Mouse (Mus musculus) Patski (cell line): ENCODE data around the gene Cnn2. TPM values are rescaled to one million over a fixed set of nuclear protein-coding genes. Genes with fewer than 3 reads are reported as not detected.

Experiments
- ATAC-seq: fragments of 100-300 bp; one replicate; pipeline ENCODE4 v1.8.0; 2021
- CTCF ChIA-PET: fragments of 350-600 bp; sonication (Branson Sonifier 250); formaldehyde crosslinking; loops from one replicate; lab custom pipeline; 2022; ENCODE audit warnings: inconsistent platforms; lab: Charles Lee
- POLR2A ChIA-PET: fragments of 350-600 bp; sonication (Branson Sonifier 250); formaldehyde crosslinking; loops from one replicate; lab custom pipeline; 2022; ENCODE audit warnings: antibody characterized with exemption, inconsistent platforms; lab: Charles Lee
- DNase-seq: peaks from one replicate; pipeline ENCODE4 v3.0.0-alpha.2; 2011; ENCODE audit warnings: low read depth, low spot score
- H3K27me3 ChIP-seq: fragments of 371-371 bp; one replicate; pipeline ENCODE4 v1.5.1; 2021
- CTCF ChIP-seq: fragments of 100-300 bp; IDR thresholded peaks from one replicate; pipeline ENCODE4 v1.5.1; 2021
- in situ Hi-C: fragments of 300-500 bp; cut with MboI; formaldehyde crosslinking; loops from 3 replicates; pipeline ENCODE4 v1.11.1; 2018; ENCODE audit warnings: low pct_unique_long_range_greater_than_20kb, mixed read lengths
- polyA plus RNA-seq: library from polyadenylated mRNA; unstranded; gene quantifications from one replicate; pipeline ENCODE4 v1.2.3, GENCODE M21; 2021

Gene Cnn2
- polyA plus RNA-seq, 1 experiment from 2014 or later, result 393 TPM

- POLR2A ChIA-PET, result interaction anchor here (0.5 to 1.6 kb wide), 12 partner anchors 8 to 179 kb away, joined by 3 to 6 read pairs (median 4); partner anchors contain the start of gene Cbarp
- DNase-seq (no peak), ATAC-seq (no peak)
- CTCF ChIA-PET, result interaction anchor here (0.9 to 3.9 kb wide), 11 partner anchors 27 to 180 kb away, joined by 3 to 46 read pairs (median 3); partner anchors contain the start of genes Cbarp, Cirbp and Wdr18
- no peaks in the 10 kb centered on the region for H3K27me3 ChIP-seq
- no peak for TF ChIP-seq CTCF
- in situ Hi-C loops, result loop anchor here (5.0 to 10.0 kb wide), 4 partner anchors 86 to 268 kb away; partner anchors contain the start of gene Cbarp
Observed at GRCm38 (mm10) chr10:79986232-79986878, 2.0 kb upstream of the Cnn2 start.

DNA sequence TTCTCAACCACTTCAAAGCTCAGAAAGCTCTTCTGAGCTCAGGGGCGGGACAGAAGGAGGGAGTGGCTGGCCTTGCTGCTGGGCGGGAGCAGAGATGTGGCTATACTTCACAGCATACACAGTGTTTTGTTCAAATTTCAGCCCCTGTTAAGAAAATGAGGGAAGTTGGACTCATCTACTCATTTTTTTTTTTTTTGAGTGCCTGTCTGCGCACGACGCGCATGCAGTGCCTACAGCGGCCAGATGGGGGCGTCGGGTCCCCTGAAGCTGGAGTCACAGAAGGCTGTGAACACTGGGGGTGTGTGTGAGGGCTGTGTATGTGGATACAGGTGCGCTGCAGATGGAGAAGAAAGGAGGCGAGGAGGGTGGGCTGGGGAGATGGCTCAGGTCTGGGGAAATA is 1.4 kb upstream of the Cnn2 start:
- ATAC-seq, result no peak
- no peaks in the 10 kb centered on the region for H3K27me3 ChIP-seq
- in situ Hi-C loops, result loop anchor here (5.0 to 10.0 kb wide), 4 partner anchors 85 to 268 kb away; partner anchors contain the start of gene Cbarp
- POLR2A ChIA-PET, result interaction anchor here (0.5 to 1.6 kb wide), 8 partner anchors 65 to 171 kb away, joined by 3 to 6 read pairs (median 4); partner anchors contain the start of gene Cbarp
- CTCF ChIA-PET, result interaction anchor here (0.9 to 3.9 kb wide), 11 partner anchors 44 to 179 kb away, joined by 3 to 46 read pairs (median 3); partner anchors contain the start of genes Cbarp and Cirbp
- no peak for DNase-seq
- TF ChIP-seq CTCF, result no peak

DNA sequence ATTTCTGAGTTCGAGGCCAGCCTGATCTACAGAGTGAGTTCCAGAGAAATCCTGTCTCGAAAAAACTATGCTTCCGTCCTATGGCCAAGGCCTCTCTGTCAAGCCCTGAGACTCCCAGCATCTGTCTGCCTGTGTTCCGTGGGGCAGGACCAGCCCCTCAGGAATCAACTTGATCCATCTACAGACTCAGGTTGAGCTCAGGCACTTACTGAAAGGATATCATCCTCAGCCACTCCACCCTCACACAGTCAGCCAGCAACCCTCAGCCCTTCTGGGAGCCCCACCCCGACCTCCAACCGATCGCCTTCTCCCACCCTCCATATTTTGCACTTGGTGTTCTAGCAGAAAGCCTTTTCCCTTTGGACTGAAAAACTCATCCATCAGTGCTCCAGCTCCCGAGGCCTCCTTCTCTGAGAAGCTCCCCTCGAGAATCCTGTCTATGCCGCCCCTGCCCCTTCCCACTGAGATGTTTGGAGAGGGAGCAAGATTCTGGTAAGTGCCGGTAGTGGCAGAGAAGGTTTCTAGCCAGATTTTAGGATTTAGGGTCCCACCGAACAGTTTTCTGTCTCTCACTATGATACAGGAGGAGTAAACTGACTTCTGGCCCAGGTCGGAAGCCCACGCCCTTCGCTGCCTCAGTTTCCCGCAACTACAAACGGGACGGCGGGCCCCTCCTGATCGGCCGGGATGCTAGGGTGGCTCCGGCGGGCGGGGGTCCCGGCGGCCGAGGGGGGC is 446 bp upstream of the Cnn2 start:
- ChIA-PET CTCF (interaction anchor here (1.1 to 3.9 kb wide), 6 partner anchors 43 to 177 kb away, joined by 3 to 46 read pairs (median 4); partner anchors contain the start of gene Cbarp), POLR2A (interaction anchor here (0.8 to 2.0 kb wide), 7 partner anchors 66 to 167 kb away, joined by 3 to 5 read pairs (median 4); no protein-coding TSS in a partner anchor)
- DNase-seq (no peak), ATAC-seq (no peak)
- TF ChIP-seq CTCF, result no peak
- no peaks in the 10 kb centered on the region for H3K27me3 ChIP-seq
- in situ Hi-C loops, result loop anchor here (5.0 to 10.0 kb wide), 4 partner anchors 84 to 267 kb away; partner anchors contain the start of gene Cbarp

DNA sequence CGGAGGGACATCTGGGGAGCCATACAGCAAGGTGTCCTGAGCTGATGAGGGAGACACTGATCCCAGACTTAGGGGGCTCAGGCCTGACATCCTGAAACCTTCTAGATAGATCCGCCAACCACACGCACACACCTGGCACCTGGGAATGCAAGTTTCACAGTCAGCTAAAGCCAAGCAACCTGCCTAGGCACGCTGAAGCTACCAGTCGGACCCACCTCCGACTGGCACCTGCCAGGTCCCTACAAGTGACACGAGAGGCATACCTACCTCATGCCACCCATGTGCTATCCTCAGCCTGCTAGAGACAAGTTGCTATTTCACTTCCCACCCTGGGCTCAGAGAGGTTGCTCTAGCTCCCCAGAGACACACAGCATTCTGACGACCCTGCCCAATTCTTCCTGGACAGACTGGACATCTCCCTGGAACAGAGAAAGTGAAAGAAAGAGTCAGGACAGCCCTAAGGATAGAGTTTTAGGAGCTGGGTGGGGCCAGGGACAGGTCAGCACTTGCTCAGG is 945 bp downstream of the Cnn2 start:
- ATAC-seq (no peak), DNase-seq (no peak)
- H3K27me3 ChIP-seq, result no peaks in the 10 kb centered on the region
- no peak for TF ChIP-seq CTCF
- ChIA-PET POLR2A (interaction anchor here (0.6 to 2.0 kb wide), 5 partner anchors 42 to 117 kb away, joined by 3 to 6 read pairs (median 4); no protein-coding TSS in a partner anchor), CTCF (interaction anchor here (0.7 to 2.1 kb wide), 5 partner anchors 18 to 257 kb away, joined by 3 to 7 read pairs (median 4); partner anchors contain the start of gene Cbarp)
- in situ Hi-C loops, result loop anchor here (5.0 to 10.0 kb wide), 4 partner anchors 83 to 265 kb away; partner anchors contain the start of gene Cbarp

DNA sequence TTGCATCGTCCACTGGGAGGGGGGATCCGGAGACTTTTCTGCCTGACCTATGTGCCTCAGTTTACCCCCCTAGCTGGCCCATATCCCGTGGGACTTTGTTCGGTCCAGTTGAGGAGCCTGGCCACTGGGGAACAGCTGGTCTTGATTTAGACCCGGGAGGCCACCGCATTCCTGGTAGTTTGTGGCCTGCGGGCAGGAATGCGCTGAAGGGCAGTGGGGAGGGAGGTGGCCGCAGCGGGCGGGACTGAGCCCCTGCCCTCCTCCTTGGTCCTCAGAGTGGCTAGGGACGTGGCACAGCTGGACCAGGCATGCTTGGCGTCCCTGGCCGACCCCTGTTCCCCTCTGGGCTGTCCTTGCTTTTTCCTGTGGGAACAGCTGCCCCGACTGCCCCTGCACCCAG is 1.5 kb downstream of the Cnn2 start:
- ATAC-seq, result peak; percentile 18
- POLR2A ChIA-PET, result interaction anchor here (0.6 to 1.2 kb wide), 4 partner anchors 38 to 116 kb away, joined by 3 to 6 read pairs (median 3); no protein-coding TSS in a partner anchor
- in situ Hi-C loops, result loop anchor here (5.0 to 10.0 kb wide), 4 partner anchors 82 to 265 kb away; partner anchors contain the start of gene Cbarp
- no peak for TF ChIP-seq CTCF
- DNase-seq, result no peak
- CTCF ChIA-PET, result interaction anchor here (0.7 to 2.1 kb wide), 5 partner anchors 18 to 256 kb away, joined by 3 to 7 read pairs (median 4); partner anchors contain the start of gene Cbarp
- no peaks in the 10 kb centered on the region for H3K27me3 ChIP-seq

- H3K27me3 ChIP-seq, result no peaks in the 10 kb centered on the region
- ATAC-seq (no peak), DNase-seq (no peak)
- in situ Hi-C loops, result no loop called here
- POLR2A ChIA-PET, result interaction anchor here (0.6 to 1.2 kb wide), 4 partner anchors 21 to 150 kb away, joined by 3 to 4 read pairs (median 4); no protein-coding TSS in a partner anchor
- TF ChIP-seq CTCF, result no peak
- CTCF ChIA-PET, result interaction anchor here (1.2 to 1.4 kb wide), 2 partner anchors 9 to 43 kb away, joined by 3 read pairs; no protein-coding TSS in a partner anchor
Observed at GRCm38 (mm10) chr10:79991099-79991498, 2.7 kb downstream of the Cnn2 start.

DNA sequence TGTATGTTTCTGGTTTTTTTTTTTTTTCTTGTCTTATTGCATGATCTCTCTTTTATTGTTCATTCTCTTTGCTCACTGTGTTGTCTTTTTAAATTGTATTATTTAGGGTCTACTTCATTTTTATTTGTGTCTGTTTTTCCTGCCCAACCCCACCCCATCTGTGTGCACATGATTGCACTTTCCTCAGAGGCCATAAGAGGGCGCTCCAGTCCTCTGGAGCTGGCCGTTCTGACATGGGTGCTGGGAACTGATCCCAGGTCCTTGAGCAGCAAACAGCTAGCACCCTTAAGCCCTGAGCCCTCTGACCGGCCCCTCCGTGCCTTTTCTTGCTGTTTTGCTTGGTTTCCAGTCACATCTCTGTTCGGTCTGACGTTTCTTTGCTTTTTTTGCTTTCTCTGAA is 3.2 kb downstream of the Cnn2 start:
- in situ Hi-C loops, result no loop called here
- TF ChIP-seq CTCF, result no peak
- ATAC-seq (no peak), DNase-seq (no peak)
- H3K27me3 ChIP-seq, result no peaks in the 10 kb centered on the region
- ChIA-PET POLR2A (interaction anchor here (0.7 to 1.1 kb wide), 3 partner anchors 21 to 172 kb away, joined by 3 to 4 read pairs (median 3); no protein-coding TSS in a partner anchor), CTCF (interaction anchor here (1.4 kb wide), 1 partner anchor 43 kb away, joined by 3 read pairs; no protein-coding TSS in a partner anchor)

DNA sequence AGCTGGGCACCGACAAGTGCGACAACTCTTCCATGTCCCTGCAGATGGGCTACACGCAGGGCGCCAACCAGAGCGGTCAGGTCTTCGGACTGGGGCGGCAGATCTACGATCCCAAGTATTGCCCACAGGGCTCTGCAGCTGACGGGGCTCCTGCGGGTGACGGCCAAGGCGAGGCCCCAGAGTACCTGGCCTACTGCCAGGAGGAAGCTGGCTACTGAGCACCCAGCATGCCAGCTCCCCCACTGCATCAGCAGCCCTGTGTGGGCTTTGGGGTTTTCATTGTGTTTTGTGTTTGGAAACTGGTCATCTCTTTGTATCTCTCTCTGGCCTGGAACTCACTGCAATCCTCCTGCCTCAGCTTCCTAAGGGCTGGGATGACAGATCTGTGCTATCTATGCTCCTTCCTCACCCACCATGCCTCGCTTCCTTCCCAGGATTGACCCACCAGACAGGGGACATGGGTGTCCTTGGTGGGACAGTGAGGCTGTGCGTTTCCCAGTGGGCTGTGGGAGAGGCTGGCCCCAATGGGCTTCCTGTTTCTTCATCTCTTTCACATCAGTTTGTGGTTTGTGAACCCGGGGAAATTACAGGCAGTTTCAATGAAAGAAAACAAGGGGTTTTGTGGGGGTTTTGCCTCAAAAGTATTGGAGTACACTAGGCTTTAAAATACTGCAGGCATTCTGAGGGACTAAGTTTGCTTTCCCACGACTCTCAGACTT is 6.2 kb downstream of the Cnn2 start:
- DNase-seq, result no peak
- POLR2A ChIA-PET, result interaction anchor here (0.5 to 1.0 kb wide), 2 partner anchors 9 to 174 kb away, joined by 3 to 4 read pairs; no protein-coding TSS in a partner anchor
- TF ChIP-seq CTCF, result no peak
- H3K27me3 ChIP-seq, result no peaks in the 10 kb centered on the region
- CTCF ChIA-PET, result interaction anchor here (1.4 kb wide), 1 partner anchor 171 kb away, joined by 3 read pairs; no protein-coding TSS in a partner anchor
- ATAC-seq, result no peak
- in situ Hi-C loops, result no loop called here

GRCm38 (mm10) chr10:79995636-79996035 is 7.3 kb downstream of the Cnn2 start:
- DNase-seq (no peak), ATAC-seq (no peak)
- TF ChIP-seq CTCF, result no peak
- in situ Hi-C loops, result no loop called here
- H3K27me3 ChIP-seq, result no peaks in the 10 kb centered on the region
- ChIA-PET CTCF (no interaction called here), POLR2A (interaction anchor here (0.6 to 0.8 kb wide), 2 partner anchors 11 to 44 kb away, joined by 3 to 11 read pairs; partner anchors contain the start of gene Tmem259)
